Mouse (Mus musculus): ENCODE results near the gene Fam43a. TPM values are rescaled to one million over a fixed set of nuclear protein-coding genes. Genes with fewer than 3 reads are reported as not detected.

The Fam43a gene
- total RNA-seq (2014; rRNA removed), result 12.3 and 17.4 TPM in 2 replicates
- polyA plus RNA-seq (2015; fragmentation: Nextera tagmentation; extraction: Ambion mirVana), result 10.0 and 10.5 TPM in 2 replicates

GRCm38 (mm10) chr16:30599491-30600268 is at the start of gene Fam43a:
TSS of gene Fam43a (plus strand) at chr16:30599723.
- Histone ChIP-seq H3K36me3 (ENCODE audit: insufficient read depth) (no peaks in the 10 kb centered on the region), H3K27me3 (ENCODE audit: insufficient read depth, low read length) (peaks cover 10% of the 10 kb centered on the region; the same call in 1 of the 2 replicates), H3K4me2 (ENCODE audit: low read depth) (peak within 1 kb of the TSS; percentile 96), H3K4me3 (ENCODE audit: low read depth, low read length) (peak within 1 kb of the TSS; percentile 54), H3K27ac (ENCODE audit: low read depth, low read length) (peak within 1 kb of the TSS; percentile 50; the same call in 1 of the 2 replicates), H3K9me3 (ENCODE audit: low read length) (no peaks in the 10 kb centered on the region), H3K9ac (peak within 1 kb of the TSS; percentile 58), H3K4me1 (ENCODE audit: insufficient read depth) (peaks cover 26% of the 10 kb centered on the region)
- peak; percentile 65 for ATAC-seq
- DNase-seq, result peak; percentile 71
- TF ChIP-seq CTCF (IDR thresholded peaks at IDR 0.05; ENCODE audit: low read depth), result peak; percentile 64
- under 1% methylated on average over 63 of the region's 63 CpGs for WGBS

- H3K4me1 ChIP-seq (ENCODE audit: insufficient read depth), result peaks cover 14% of the 10 kb centered on the region
- H3K36me3 ChIP-seq (ENCODE audit: insufficient read depth), result peaks cover 18% of the 10 kb centered on the region
- peak; percentile 97 for TF ChIP-seq CTCF (IDR thresholded peaks at IDR 0.05; ENCODE audit: low read depth)
- H3K27me3 ChIP-seq (ENCODE audit: insufficient read depth, low read length), result no peaks in the 10 kb centered on the region
- peaks cover 5% of the 10 kb centered on the region; the same call in 1 of the 2 replicates for H3K9me3 ChIP-seq (ENCODE audit: low read length)
- peak overlapping the region; percentile 99 for H3K9ac ChIP-seq
- peak; percentile 95 for ATAC-seq
- H3K4me3 ChIP-seq (ENCODE audit: low read depth, low read length), result peak overlapping the region; percentile 83
- WGBS, result under 1% methylated on average over 63 of the region's 63 CpGs
- peak overlapping the region; percentile 91 for H3K27ac ChIP-seq (ENCODE audit: low read depth, low read length)
- H3K4me2 ChIP-seq (ENCODE audit: low read depth), result peak overlapping the region; percentile 70
- DNase-seq, result peak; percentile 92
These were observed 49.4 kb upstream of the Fam43a start for GRCm38 (mm10) chr16:30549966-30550747.

GRCm38 (mm10) chr16:30550748-30551192 is 48.8 kb upstream of the Fam43a start, which contains the start of gene Tmem44:
TSS of gene Tmem44 (minus strand) at chr16:30550842.
- H3K9me3 ChIP-seq (ENCODE audit: low read length), result peaks cover 11% of the 10 kb centered on the region; the same call in 1 of the 2 replicates
- 6% methylated on average over 14 of the region's 14 CpGs for WGBS
- H3K27ac ChIP-seq (ENCODE audit: low read depth, low read length), result peak within 1 kb of the TSS; percentile 91
- peak; percentile 75 for ATAC-seq
- no peak for TF ChIP-seq CTCF (IDR thresholded peaks at IDR 0.05; ENCODE audit: low read depth)
- H3K4me1 ChIP-seq (ENCODE audit: insufficient read depth), result peaks cover 14% of the 10 kb centered on the region
- peak within 1 kb of the TSS; percentile 99 for H3K9ac ChIP-seq
- no peaks in the 10 kb centered on the region for H3K27me3 ChIP-seq (ENCODE audit: insufficient read depth, low read length)
- peak within 1 kb of the TSS; percentile 70 for H3K4me2 ChIP-seq (ENCODE audit: low read depth)
- peaks cover 13% of the 10 kb centered on the region for H3K36me3 ChIP-seq (ENCODE audit: insufficient read depth)
- DNase-seq, result no peak
- H3K4me3 ChIP-seq (ENCODE audit: low read depth, low read length), result peak within 1 kb of the TSS; percentile 83

- Histone ChIP-seq H3K9me3 (ENCODE audit: low read length) (peaks cover 14% of the 10 kb centered on the region; the same call in 1 of the 2 replicates), H3K4me1 (ENCODE audit: insufficient read depth) (peaks cover 14% of the 10 kb centered on the region), H3K4me2 (ENCODE audit: low read depth) (no peak overlapping the region), H3K27ac (ENCODE audit: low read depth, low read length) (peak overlapping the region; percentile 52), H3K27me3 (ENCODE audit: insufficient read depth, low read length) (no peaks in the 10 kb centered on the region), H3K36me3 (ENCODE audit: insufficient read depth) (0 out of 2 replicates have a peak, but pooled peaks cover 2% of the 10 kb centered on the region), H3K4me3 (ENCODE audit: low read depth, low read length) (no peak overlapping the region), H3K9ac (no peak overlapping the region)
- DNase-seq, result peak; percentile 83
- ATAC-seq, result peak; percentile 32
- 18% methylated on average over 11 of the region's 11 CpGs for WGBS
- no peak for TF ChIP-seq CTCF (IDR thresholded peaks at IDR 0.05; ENCODE audit: low read depth)
These were observed 46.7 kb upstream of the Fam43a start for GRCm38 (mm10) chr16:30552621-30553338.

- 98% methylated on average over 8 of the region's 8 CpGs for WGBS
- Histone ChIP-seq H3K36me3 (ENCODE audit: insufficient read depth) (peaks cover 9% of the 10 kb centered on the region), H3K27ac (ENCODE audit: low read depth, low read length) (no peak overlapping the region), H3K4me3 (ENCODE audit: low read depth, low read length) (no peak overlapping the region), H3K4me1 (ENCODE audit: insufficient read depth) (peaks cover 3% of the 10 kb centered on the region; the same call in 1 of the 2 replicates), H3K27me3 (ENCODE audit: insufficient read depth, low read length) (no peaks in the 10 kb centered on the region), H3K9ac (no peak overlapping the region), H3K9me3 (ENCODE audit: low read length) (peaks cover 14% of the 10 kb centered on the region; the same call in 1 of the 2 replicates), H3K4me2 (ENCODE audit: low read depth) (no peak overlapping the region)
- no peak for TF ChIP-seq CTCF (IDR thresholded peaks at IDR 0.05; ENCODE audit: low read depth)
- no peak for DNase-seq
- ATAC-seq, result no peak
These were observed 45.4 kb upstream of the Fam43a start for GRCm38 (mm10) chr16:30554109-30554508.

- no peaks in the 10 kb centered on the region for H3K4me1 ChIP-seq (ENCODE audit: insufficient read depth)
- ATAC-seq, result no peak
- WGBS, result 96% methylated on average over 5 of the region's 5 CpGs
- no peaks in the 10 kb centered on the region for H3K27me3 ChIP-seq (ENCODE audit: insufficient read depth, low read length)
- H3K4me2 ChIP-seq (ENCODE audit: low read depth), result no peak overlapping the region
- no peak for TF ChIP-seq CTCF (IDR thresholded peaks at IDR 0.05; ENCODE audit: low read depth)
- peaks cover 14% of the 10 kb centered on the region; the same call in 1 of the 2 replicates for H3K9me3 ChIP-seq (ENCODE audit: low read length)
- no peak for DNase-seq
- no peak overlapping the region for H3K4me3 ChIP-seq (ENCODE audit: low read depth, low read length)
- H3K9ac ChIP-seq, result no peak overlapping the region
- no peak overlapping the region for H3K27ac ChIP-seq (ENCODE audit: low read depth, low read length)
- H3K36me3 ChIP-seq (ENCODE audit: insufficient read depth), result peaks cover 59% of the 10 kb centered on the region
These were observed 40.1 kb upstream of the Fam43a start for GRCm38 (mm10) chr16:30559312-30559992.
